Mouse (Mus musculus): ENCODE results near the gene Tomm40l.

DNA sequence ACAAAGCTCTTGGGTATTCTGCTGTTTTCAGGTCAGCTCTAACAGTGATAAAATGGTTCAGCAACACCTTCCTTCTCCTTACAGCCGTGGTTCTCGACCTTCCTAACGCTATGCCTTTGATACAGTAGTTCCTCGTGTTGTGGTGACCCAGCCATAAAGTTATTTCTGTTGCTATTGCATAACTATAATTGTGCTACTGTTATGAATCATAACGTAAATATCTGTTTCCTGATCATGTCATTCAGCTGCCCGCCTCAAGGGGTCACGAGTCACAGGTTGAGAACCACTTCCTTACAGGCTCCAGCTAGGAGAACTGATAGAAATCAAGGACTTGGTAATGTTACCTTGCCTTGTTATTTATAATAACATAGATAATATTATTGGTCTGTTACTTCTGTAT lies 38.0 kb downstream of the Tomm40l start:
- TF ChIP-seq POLR2A (IDR thresholded peaks at IDR 0.05; ENCODE audit: insufficient read depth, low read depth, low read length) = no peak
- TF ChIP-seq CTCF (IDR thresholded peaks at IDR 0.05; ENCODE audit: insufficient read depth, low read depth, low read length) = no peak
